In the genomic region with DNA sequence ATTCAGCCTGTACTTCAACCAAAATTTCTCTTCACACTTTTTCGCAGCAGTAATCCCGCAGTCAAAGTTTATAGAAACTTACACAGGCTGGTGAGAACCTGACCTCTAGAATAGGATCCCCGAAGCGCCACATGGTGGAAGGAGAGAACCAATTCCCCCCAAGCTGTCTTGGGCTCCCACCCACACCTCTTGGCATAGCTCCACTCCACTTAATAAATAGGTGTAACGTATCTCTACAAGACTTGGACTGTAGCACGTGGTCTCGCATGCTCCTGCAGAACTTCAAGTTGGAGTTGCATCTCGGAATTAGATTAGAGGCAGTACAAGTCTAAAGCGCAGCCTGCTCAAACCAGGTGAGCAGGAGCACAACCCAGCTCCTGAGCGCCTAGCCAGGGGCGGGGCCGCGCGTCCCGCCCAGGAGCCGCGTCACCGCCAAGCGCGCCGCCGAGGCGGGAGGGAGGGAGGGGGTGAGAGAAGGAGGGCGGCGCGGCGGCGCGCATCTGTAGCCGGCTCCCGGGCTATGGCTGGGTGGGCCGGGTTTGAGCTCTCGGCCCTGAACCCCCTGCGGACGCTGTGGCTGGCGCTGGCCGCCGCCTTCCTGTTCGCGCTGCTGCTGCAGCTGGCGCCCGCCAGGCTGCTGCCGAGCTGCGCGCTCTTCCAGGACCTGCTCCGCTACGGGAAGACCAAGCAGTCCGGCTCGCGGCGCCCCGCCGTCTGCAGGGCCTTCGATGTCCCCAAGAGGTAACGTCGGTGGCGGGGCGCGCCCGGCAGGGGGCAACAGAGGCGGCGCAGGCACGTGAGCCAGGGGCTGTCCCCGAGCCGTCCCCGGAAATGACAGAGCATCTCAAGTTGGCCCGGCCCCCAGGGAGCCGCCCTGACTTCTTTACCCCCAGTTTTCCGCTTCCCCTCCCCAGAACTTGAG, we compare ENCODE assay signal across 8 mouse cellular contexts. TPM values are rescaled to one million over a fixed set of nuclear protein-coding genes. Genes with fewer than 3 reads are reported as not detected.
DNase-seq lines count a peak whose midpoint lies in the region; ATAC-seq lines count a peak whose summit lies in the region.

Gene Srd5a3 (plus strand): TSS at position 464 of the 922 bp plus-strand sequence.

- peak; percentile 96 for ATAC-seq in forebrain, embryonic 11.5 days (replicated peaks; ENCODE audit: low FRiP score)
- ATAC-seq in heart, embryonic 16.5 days (replicated peaks; ENCODE audit: extremely low read depth, insufficient read depth, low FRiP score): peak; percentile 98
- ATAC-seq in liver, embryonic 15.5 days (ENCODE audit: insufficient read depth): peak; percentile 97
- ATAC-seq in neural tube, embryonic 12.5 days (ENCODE audit: low FRiP score, low read depth): peak; percentile 95

- peak within 1 kb of the TSS; percentile 66 for H3K4me3 ChIP-seq in forebrain, embryonic 11.5 days (ENCODE audit: low read depth, low read length)
- peak within 1 kb of the TSS; percentile 80 for H3K4me3 ChIP-seq in heart, embryonic 16.5 days (ENCODE audit: low read length)
- peak within 1 kb of the TSS; percentile 91 for H3K4me3 ChIP-seq in liver, embryonic 15.5 days (replicated peaks)
- H3K4me3 ChIP-seq in neural tube, embryonic 12.5 days: peak within 1 kb of the TSS; percentile 60

- H3K36me3 ChIP-seq in forebrain, embryonic 11.5 days (ENCODE audit: control insufficient read depth, insufficient read depth, low read length): no peaks in the 10 kb centered on the region
- no peaks in the 10 kb centered on the region for H3K36me3 ChIP-seq in heart, embryonic 16.5 days (ENCODE audit: control insufficient read depth, insufficient read depth)
- H3K36me3 ChIP-seq in liver, embryonic 15.5 days (replicated peaks): no peaks in the 10 kb centered on the region
- H3K36me3 ChIP-seq in neural tube, embryonic 12.5 days: no peaks in the 10 kb centered on the region

- H3K27ac ChIP-seq in forebrain, embryonic 11.5 days (ENCODE audit: low read depth, low read length): peak within 1 kb of the TSS; percentile 89
- peak within 1 kb of the TSS; percentile 98 for H3K27ac ChIP-seq in heart, embryonic 16.5 days (ENCODE audit: low read length)
- peak within 1 kb of the TSS; percentile 96 for H3K27ac ChIP-seq in liver, embryonic 15.5 days (replicated peaks)
- H3K27ac ChIP-seq in neural tube, embryonic 12.5 days: peak within 1 kb of the TSS; percentile 79

- peak; percentile 97 to 99 for DNase-seq in CD8-positive naive resting alpha-beta T cell, adult 2 months (ENCODE audit: low read depth in 2 of 2, low spot score in 2 of 2)
- DNase-seq in c-Kit-positive CD71-negative TER-119-negative erythroid progenitor cells, embryonic 14.5 days (ENCODE audit: low read depth): peak; percentile 90
- DNase-seq in forebrain, embryonic 11.5 days (ENCODE audit: low spot score): peak; percentile 97
- peak; percentile 96 to 98 for DNase-seq in kidney, postnatal 36 days
- peak; percentile 87 for DNase-seq in telencephalon, adult 2 months (ENCODE audit: low read depth, low spot score)

- H3K4me1 ChIP-seq in forebrain, embryonic 11.5 days (replicated peaks; ENCODE audit: control insufficient read depth, insufficient read depth, low read length): peaks cover 5% of the 10 kb centered on the region
- peaks cover 16% of the 10 kb centered on the region for H3K4me1 ChIP-seq in heart, embryonic 16.5 days (ENCODE audit: control insufficient read depth, insufficient read depth, low read length)
- H3K4me1 ChIP-seq in liver, embryonic 15.5 days (replicated peaks): peaks cover 38% of the 10 kb centered on the region
- peaks cover 6% of the 10 kb centered on the region; the same call in 1 of the 2 replicates for H3K4me1 ChIP-seq in neural tube, embryonic 12.5 days

- no peaks in the 10 kb centered on the region for H3K27me3 ChIP-seq in forebrain, embryonic 11.5 days (ENCODE audit: control insufficient read depth, insufficient read depth, low read length)
- no peaks in the 10 kb centered on the region for H3K27me3 ChIP-seq in heart, embryonic 16.5 days (ENCODE audit: control insufficient read depth, insufficient read depth, low read length)
- H3K27me3 ChIP-seq in liver, embryonic 15.5 days: no peaks in the 10 kb centered on the region
- H3K27me3 ChIP-seq in neural tube, embryonic 12.5 days (replicated peaks): no peaks in the 10 kb centered on the region

- peak within 1 kb of the TSS; percentile 78 for H3K4me2 ChIP-seq in forebrain, embryonic 11.5 days (ENCODE audit: low read depth, low read length, severe bottlenecking)
- H3K4me2 ChIP-seq in heart, embryonic 16.5 days (ENCODE audit: low read depth, low read length): peak within 1 kb of the TSS; percentile 92
- peak within 1 kb of the TSS; percentile 96 for H3K4me2 ChIP-seq in liver, embryonic 15.5 days
- peak within 1 kb of the TSS; percentile 69 for H3K4me2 ChIP-seq in neural tube, embryonic 12.5 days (replicated peaks)

- 1% methylated on average over 54 of the region's 69 CpGs for WGBS in forebrain, embryonic 11.5 days
- under 1% methylated on average over 69 of the region's 69 CpGs for WGBS in heart, embryonic 16.5 days
- 1% methylated on average over 64 of the region's 69 CpGs for WGBS in liver, embryonic 15.5 days (ENCODE audit: insufficient replicate concordance)
- WGBS in neural tube, embryonic 12.5 days: 2% methylated on average over 69 of the region's 69 CpGs

- peak within 1 kb of the TSS; percentile 88 for H3K9ac ChIP-seq in forebrain, embryonic 11.5 days (ENCODE audit: low read length)
- peak within 1 kb of the TSS; percentile 86 for H3K9ac ChIP-seq in heart, embryonic 16.5 days (ENCODE audit: low read length)
- H3K9ac ChIP-seq in liver, embryonic 15.5 days: peak within 1 kb of the TSS; percentile 86
- H3K9ac ChIP-seq in neural tube, embryonic 12.5 days: peak within 1 kb of the TSS; percentile 76

- no peaks in the 10 kb centered on the region for H3K9me3 ChIP-seq in forebrain, embryonic 11.5 days (ENCODE audit: control insufficient read depth, low read length)
- no peaks in the 10 kb centered on the region for H3K9me3 ChIP-seq in heart, embryonic 16.5 days (replicated peaks; ENCODE audit: control insufficient read depth, low read length)
- H3K9me3 ChIP-seq in liver, embryonic 15.5 days (replicated peaks): no peaks in the 10 kb centered on the region
- no peaks in the 10 kb centered on the region for H3K9me3 ChIP-seq in neural tube, embryonic 12.5 days

RNA-seq across cellular contexts. Expression of gene Srd5a3, which starts in this region (rescaled TPM):
- 12.1 and 15.7 TPM in 2 replicates for polyA plus RNA-seq in forebrain, embryonic 11.5 days (2014; fragmentation: Nextera tagmentation; extraction: Ambion mirVana)
- polyA plus RNA-seq in heart, embryonic 16.5 days (2015; fragmentation: Nextera tagmentation; extraction: Ambion mirVana): 30.7 TPM in 2 replicates
- polyA plus RNA-seq in liver, embryonic 15.5 days (2015; fragmentation: Nextera tagmentation; extraction: Ambion mirVana): 13.6 and 14.7 TPM in 2 replicates
- 20.1 and 20.2 TPM in 2 replicates for polyA plus RNA-seq in neural tube, embryonic 12.5 days (2016; fragmentation: Nextera tagmentation; extraction: Ambion mirVana)

Comparison
In these comparisons a context has a peak if more than half of its experiments do, and no peak if none do; other contexts are left out.
1. Peak in every context shown above with its lines: DNase-seq, ATAC-seq, H3K4me3 ChIP-seq and H3K27ac ChIP-seq.